Mouse (Mus musculus): ENCODE data around the gene 1110032F04Rik. TPM values are rescaled to one million over a fixed set of nuclear protein-coding genes. Genes with fewer than 3 reads are reported as not detected.
"Not testable (repeated sequence)": the region's sequence is repeated elsewhere in the genome, so short reads cannot be mapped to it uniquely, and the experiment has no call there.

1110032F04Rik gene
- total and polyA plus RNA-seq, 3 experiments, result 0.08 TPM; not detected in 2

DNA sequence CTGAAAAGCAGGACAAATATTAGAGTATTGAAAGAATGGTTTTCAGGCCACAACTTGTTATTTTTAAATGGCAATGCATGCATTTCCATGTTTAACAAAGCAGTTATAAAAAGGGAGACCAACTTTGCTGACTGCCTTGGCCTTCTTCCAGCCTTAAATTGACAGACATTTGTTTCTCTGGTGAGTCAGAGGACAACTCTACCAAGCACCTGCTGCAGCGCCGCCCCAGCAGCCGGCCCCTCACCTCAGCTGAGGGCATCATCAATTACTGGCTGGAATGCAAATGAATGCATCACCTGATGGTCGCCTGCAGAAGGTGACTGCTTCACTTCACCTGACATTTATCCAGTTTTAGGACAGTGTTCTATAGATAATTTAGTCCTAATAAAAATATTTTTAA lies 26.0 kb downstream of the 1110032F04Rik start:
- Histone ChIP-seq H3K4me3 (replicated peaks in 1 of 3; ENCODE audit: low read depth in 2 of 3, low read length in 2 of 3, poor library complexity in 1 of 3) (no peak overlapping the region), H3K4me2 (ENCODE audit: insufficient read depth, low read depth, poor library complexity, severe bottlenecking) (no peak overlapping the region), H3K27me3 (replicated peaks) (no peaks in the 10 kb centered on the region), H3K9ac (ENCODE audit: insufficient read depth, low read depth) (no peak overlapping the region), H3K36me3 (replicated peaks in 1 of 2; ENCODE audit: control insufficient read depth in 1 of 2, insufficient read depth in 1 of 2, low read length in 1 of 2) (peaks cover 0 to 11% of the 10 kb centered on the region in 2 experiments), H3K79me2 (replicated peaks; ENCODE audit: control insufficient read depth, extremely low read depth, insufficient read depth, poor library complexity, severe bottlenecking) (no peaks in the 10 kb centered on the region), H3K27ac (ENCODE audit: insufficient read depth, low read depth) (no peak overlapping the region), H3K9me3 (replicated peaks; ENCODE audit: low read length) (peaks cover 3% of the 10 kb centered on the region), H3K4me1 (ENCODE audit: control insufficient read depth in 1 of 2, insufficient read depth in 2 of 2) (no peaks in the 10 kb centered on the region)
- dilution Hi-C loops (cut with MboI; ENCODE audit: extremely low pct_ligation_motif_present, extremely low pct_unique_long_range_greater_than_20kb, low sequenced_read_pairs), result no loop called here
- in situ Hi-C loops (cut with MboI; ENCODE audit: low pct_ligation_motif_present, low pct_unique_long_range_greater_than_20kb, low sequenced_read_pairs), result no loop called here
- TF ChIP-seq NELFE (IDR thresholded peaks at IDR 0.05; ENCODE audit: low read depth, low read length) (no peak), UBTF (IDR thresholded peaks at IDR 0.05; ENCODE audit: low read depth, low read length) (no peak), E2F4 (IDR thresholded peaks at IDR 0.05; ENCODE audit: insufficient replicate concordance, low read depth, low read length) (no peak), CHD2 (IDR thresholded peaks at IDR 0.05; ENCODE audit: low read length) (no peak), MXI1 (IDR thresholded peaks at IDR 0.05; ENCODE audit: low read depth, low read length) (no peak), TBP (conservative IDR thresholded peaks at IDR 0.05; ENCODE audit: low read depth, low read length) (no peak), ETS1 (conservative IDR thresholded peaks at IDR 0.05; ENCODE audit: low read depth, low read length) (no peak), KAT2A (IDR thresholded peaks at IDR 0.05; ENCODE audit: insufficient replicate concordance, low read length) (no peak), ZNF384 (IDR thresholded peaks at IDR 0.05; ENCODE audit: low read depth, low read length) (no peak), RCOR1 (conservative IDR thresholded peaks at IDR 0.05; ENCODE audit: low read depth, low read length) (no peak), PAX5 (IDR thresholded peaks at IDR 0.05; ENCODE audit: low read length) (no peak), CTCF (conservative IDR thresholded peaks at IDR 0.05 in 1 of 2, IDR thresholded peaks at IDR 0.05 in 1 of 2; ENCODE audit: low read depth in 2 of 2, low read length in 2 of 2) (no peak), BHLHE40 (IDR thresholded peaks at IDR 0.05; ENCODE audit: low read depth, low read length) (no peak), MAFK (IDR thresholded peaks at IDR 0.05; ENCODE audit: insufficient replicate concordance, low read length) (no peak), JUN (IDR thresholded peaks at IDR 0.05; ENCODE audit: insufficient read depth, low read depth, low read length) (no peak), NRF1 (IDR thresholded peaks at IDR 0.05; ENCODE audit: low read depth, low read length) (no peak)
- DNase-seq (ENCODE audit: extremely low read depth), result no peak

- dilution Hi-C loops (cut with MboI; ENCODE audit: extremely low pct_ligation_motif_present, extremely low pct_unique_long_range_greater_than_20kb, low sequenced_read_pairs) (no loop called here), in situ Hi-C loops (cut with MboI; ENCODE audit: low pct_ligation_motif_present, low pct_unique_long_range_greater_than_20kb, low sequenced_read_pairs) (no loop called here)
- Histone ChIP-seq H3K4me3 (replicated peaks in 1 of 3; ENCODE audit: low read depth in 2 of 3, low read length in 2 of 3, poor library complexity in 1 of 3) (no peak overlapping the region), H3K4me1 (ENCODE audit: control insufficient read depth in 1 of 2, insufficient read depth in 2 of 2) (no peaks in the 10 kb centered on the region), H3K4me2 (ENCODE audit: insufficient read depth, low read depth, poor library complexity, severe bottlenecking) (no peak overlapping the region), H3K79me2 (replicated peaks; ENCODE audit: control insufficient read depth, extremely low read depth, insufficient read depth, poor library complexity, severe bottlenecking) (no peaks in the 10 kb centered on the region), H3K27me3 (replicated peaks) (no peaks in the 10 kb centered on the region), H3K36me3 (replicated peaks in 1 of 2; ENCODE audit: control insufficient read depth in 1 of 2, insufficient read depth in 1 of 2, low read length in 1 of 2) (peaks cover 0 to 10% of the 10 kb centered on the region in 2 experiments), H3K27ac (ENCODE audit: insufficient read depth, low read depth) (no peak overlapping the region), H3K9me3 (replicated peaks; ENCODE audit: low read length) (peaks cover 3% of the 10 kb centered on the region), H3K9ac (ENCODE audit: insufficient read depth, low read depth) (no peak overlapping the region)
- no peak for DNase-seq (ENCODE audit: extremely low read depth)
- TF ChIP-seq PAX5 (IDR thresholded peaks at IDR 0.05; ENCODE audit: low read length) (no peak), ETS1 (conservative IDR thresholded peaks at IDR 0.05; ENCODE audit: low read depth, low read length) (no peak), SMC3 (IDR thresholded peaks at IDR 0.05; ENCODE audit: low read depth, low read length) (peak; percentile 35), HCFC1 (IDR thresholded peaks at IDR 0.05; ENCODE audit: low read depth, low read length) (no peak), RAD21 (IDR thresholded peaks at IDR 0.05; ENCODE audit: low read depth, low read length) (peak; percentile 35), CTCF (conservative IDR thresholded peaks at IDR 0.05 in 1 of 2, IDR thresholded peaks at IDR 0.05 in 1 of 2; ENCODE audit: low read depth in 2 of 2, low read length in 2 of 2) (peak in 1 of 2 experiments; percentile 43; a peak in 2 of 4 replicates)
These were observed 27.8 kb downstream of the 1110032F04Rik start for GRCm38 (mm10) chr3:68897154-68897553.

DNA sequence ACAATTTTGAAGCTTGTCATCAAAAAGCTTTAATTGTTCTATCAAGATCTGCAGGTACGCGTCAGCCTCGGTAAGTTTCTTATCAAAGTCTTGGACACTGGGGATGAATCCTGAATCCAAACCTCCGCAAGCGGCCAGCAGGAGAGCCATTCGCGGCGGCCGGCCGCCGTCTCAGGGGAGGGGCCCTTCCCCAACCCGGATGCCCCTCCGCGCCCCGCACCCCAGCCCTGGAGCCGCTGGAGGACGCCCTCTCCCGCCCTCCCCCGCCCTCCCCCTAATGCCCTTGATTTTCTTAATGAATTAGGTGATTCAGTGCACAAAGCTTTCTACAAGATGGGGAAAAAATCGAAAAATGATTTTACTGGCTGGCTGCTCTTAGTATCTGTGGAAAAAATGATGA lies 33.2 kb downstream of the 1110032F04Rik start:
- H3K4me3 ChIP-seq (replicated peaks in 1 of 3; ENCODE audit: low read depth in 2 of 3, low read length in 2 of 3, poor library complexity in 1 of 3); H3K9ac ChIP-seq (ENCODE audit: insufficient read depth, low read depth); H3K27ac ChIP-seq (ENCODE audit: insufficient read depth, low read depth); in situ Hi-C loops (cut with MboI; ENCODE audit: low pct_ligation_motif_present, low pct_unique_long_range_greater_than_20kb, low sequenced_read_pairs); H3K9me3 ChIP-seq (replicated peaks; ENCODE audit: low read length); H3K79me2 ChIP-seq (replicated peaks; ENCODE audit: control insufficient read depth, extremely low read depth, insufficient read depth, poor library complexity, severe bottlenecking); H3K27me3 ChIP-seq (replicated peaks); DNase-seq (ENCODE audit: extremely low read depth); H3K36me3 ChIP-seq (replicated peaks in 1 of 2; ENCODE audit: control insufficient read depth in 1 of 2, insufficient read depth in 1 of 2, low read length in 1 of 2); H3K4me2 ChIP-seq (ENCODE audit: insufficient read depth, low read depth, poor library complexity, severe bottlenecking); dilution Hi-C loops (cut with MboI; ENCODE audit: extremely low pct_ligation_motif_present, extremely low pct_unique_long_range_greater_than_20kb, low sequenced_read_pairs): not testable (repeated sequence)
- H3K4me1 ChIP-seq (ENCODE audit: control insufficient read depth in 1 of 2, insufficient read depth in 2 of 2), result peaks cover 6 to 28% of the 10 kb centered on the region in 2 experiments; a peak in 3 of 4 replicates

Data from CH12.LX (cell line).